10 mouse cellular contexts compared by ENCODE assay signal in the genomic region with DNA sequence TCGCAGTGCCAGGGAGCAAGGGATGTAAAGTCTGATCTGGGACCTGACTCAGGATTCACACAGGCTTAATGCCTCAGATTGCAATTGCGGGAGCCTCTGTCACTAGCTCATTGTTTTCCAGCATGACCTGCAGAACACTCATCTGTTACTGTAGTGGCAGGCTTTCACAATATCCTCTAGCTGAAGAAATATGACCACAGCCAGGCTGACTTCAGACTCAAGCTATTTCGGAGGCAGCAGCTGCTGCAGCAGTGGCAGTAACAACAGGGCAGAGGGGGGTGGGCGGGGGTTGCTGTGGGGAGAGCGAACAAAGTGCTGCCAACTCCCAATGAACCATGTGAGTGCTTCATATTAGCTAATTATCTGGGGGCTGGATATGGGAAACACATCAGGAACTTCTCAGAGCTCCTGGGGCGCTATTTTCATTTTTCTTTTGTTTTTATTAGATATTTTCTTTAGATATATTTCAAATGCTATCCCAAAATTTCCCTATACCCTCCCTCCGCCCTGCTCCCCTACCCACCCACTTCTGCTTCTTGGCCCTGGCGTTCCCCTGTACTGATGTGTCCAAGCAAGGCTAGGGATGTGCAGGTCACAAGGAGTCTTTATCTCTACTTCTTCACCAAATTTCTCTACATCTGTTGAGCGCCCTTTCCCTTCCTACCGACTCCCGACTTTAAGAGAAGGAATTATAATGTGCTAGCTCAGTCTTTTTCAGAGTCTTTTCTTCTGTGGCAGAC.
DNase-seq lines count a peak whose midpoint lies in the region; ATAC-seq and TF ChIP-seq lines count a peak whose summit lies in the region.
"Had no signal": no experiment of that assay in that cellular context is flagged by ENCODE, and none has a peak within 500 bp of the region (broad histone marks: within the 10 kb centered on the region; RNA-seq: fewer than 3 reads in every experiment).

No protein-coding gene starts in this region.

- H3K27me3 ChIP-seq in neural tube, embryonic 11.5 days (ENCODE audit: control insufficient read depth, insufficient read depth, low read length): no peaks in the 10 kb centered on the region
- no peaks in the 10 kb centered on the region for H3K27me3 ChIP-seq in lung, embryonic 14.5 days (ENCODE audit: insufficient read depth, low read length)

- WGBS in neural tube, embryonic 11.5 days: 53% methylated on average over 11 of the region's 11 CpGs
- 45% methylated on average over 11 of the region's 11 CpGs for WGBS in lung, embryonic 14.5 days

- no peaks in the 10 kb centered on the region for H3K9me3 ChIP-seq in neural tube, embryonic 11.5 days (ENCODE audit: control insufficient read depth, low read length)
- H3K9me3 ChIP-seq in lung, embryonic 14.5 days (ENCODE audit: low read depth, low read length): no peaks in the 10 kb centered on the region

- DNase-seq in embryo, embryonic 10.5 days (ENCODE audit: low spot score): peak; percentile 2
- DNase-seq in embryo, embryonic 9.5 days (ENCODE audit: extremely low spot score): no peak
- peak; percentile 28 for DNase-seq in neural tube, embryonic 11.5 days (ENCODE audit: low spot score)
- no peak for DNase-seq in neural tube, embryonic 10.5 days (ENCODE audit: extremely low spot score, low spot score)
- DNase-seq in lung, embryonic 14.5 days: peak; percentile 17
- no peak for DNase-seq in frontal cortex, postnatal 10 days (ENCODE audit: low spot score in 2 of 2)
- no peak for DNase-seq in urinary bladder, postnatal 36 days (ENCODE audit: low spot score in 2 of 2)
- no peak for DNase-seq in left cerebral cortex, adult 11 months (ENCODE audit: low spot score)
- DNase-seq: layer of hippocampus, adult 9-11 months had no signal

- no peaks in the 10 kb centered on the region for H3K36me3 ChIP-seq in neural tube, embryonic 11.5 days (ENCODE audit: control insufficient read depth, insufficient read depth, low read length)
- H3K36me3 ChIP-seq in lung, embryonic 14.5 days (ENCODE audit: insufficient read depth): no peaks in the 10 kb centered on the region

- no peak overlapping the region for H3K4me2 ChIP-seq in neural tube, embryonic 11.5 days (ENCODE audit: low read depth)
- no peak overlapping the region for H3K4me2 ChIP-seq in lung, embryonic 14.5 days

- TF ChIP-seq CTCF in lung, embryonic 14.5 days (IDR thresholded peaks at IDR 0.05; ENCODE audit: low read depth): no peak

- no peak overlapping the region for H3K9ac ChIP-seq in neural tube, embryonic 11.5 days (ENCODE audit: low read length)
- H3K9ac ChIP-seq in lung, embryonic 14.5 days: no peak overlapping the region

- no peak; the same call in 1 of the 2 replicates for ATAC-seq in neural tube, embryonic 11.5 days (ENCODE audit: insufficient read depth, low FRiP score, low TSS enrichment)
- peak; percentile 38; the same call in 1 of the 2 replicates for ATAC-seq in lung, embryonic 14.5 days (ENCODE audit: insufficient read depth)
- ATAC-seq: activated CD4-positive, CD25-positive, alpha-beta regulatory T cell, adult 4 months had no signal

- no peaks in the 10 kb centered on the region for H3K4me1 ChIP-seq in neural tube, embryonic 11.5 days (ENCODE audit: control insufficient read depth, insufficient read depth, low read length)
- no peaks in the 10 kb centered on the region for H3K4me1 ChIP-seq in lung, embryonic 14.5 days (ENCODE audit: insufficient read depth)

- H3K27ac ChIP-seq in neural tube, embryonic 11.5 days (ENCODE audit: low read depth, low read length): no peak overlapping the region
- H3K27ac ChIP-seq in lung, embryonic 14.5 days (ENCODE audit: low read depth): no peak overlapping the region

- H3K4me3 ChIP-seq in neural tube, embryonic 11.5 days (ENCODE audit: low read depth, low read length): no peak overlapping the region
- H3K4me3 ChIP-seq in lung, embryonic 14.5 days (ENCODE audit: low read depth, low read length): no peak overlapping the region

Comparison
In these comparisons a context has a peak if more than half of its experiments do, and no peak if none do; other contexts are left out.
1. DNase-seq: peak in embryo, embryonic 10.5 days (single experiment), neural tube, embryonic 11.5 days (single experiment) and lung, embryonic 14.5 days (single experiment); none in embryo, embryonic 9.5 days (single experiment), neural tube, embryonic 10.5 days (single experiment), frontal cortex, postnatal 10 days (0 of 2), urinary bladder, postnatal 36 days (0 of 2) and left cerebral cortex, adult 11 months (single experiment).